Mouse (Mus musculus): ENCODE results near the gene St6galnac3. TPM values are rescaled to one million over a fixed set of nuclear protein-coding genes. Genes with fewer than 3 reads are reported as not detected.

St6galnac3 gene
- polyA plus RNA-seq, 1 experiment from 2014 or later: 23.7 TPM

- Histone ChIP-seq H3K4me2 (ENCODE audit: low read length) (no peak overlapping the region), H3K27ac (replicated peaks in 1 of 2; ENCODE audit: control insufficient read depth in 1 of 2, insufficient read depth in 1 of 2, low read depth in 2 of 2, low read length in 2 of 2) (no peak overlapping the region), H3K4me1 (ENCODE audit: control insufficient read depth in 2 of 2, insufficient read depth in 2 of 2, low read length in 2 of 2) (no peaks in the 10 kb centered on the region), H3K27me3 (ENCODE audit: control insufficient read depth, insufficient read depth, low read length) (no peaks in the 10 kb centered on the region), H3K9me3 (ENCODE audit: control insufficient read depth, low read length) (no peaks in the 10 kb centered on the region), H3K4me3 (ENCODE audit: control insufficient read depth in 1 of 2, insufficient read depth in 1 of 2, low read depth in 1 of 2, low read length in 2 of 2) (no peak overlapping the region), H3K9ac (ENCODE audit: low read length) (no peak overlapping the region), H3K36me3 (ENCODE audit: control insufficient read depth, insufficient read depth, low read length) (no peaks in the 10 kb centered on the region)
- 87% methylated on average over 7 of the region's 7 CpGs for WGBS
- ATAC-seq (ENCODE audit: insufficient number of reproducible peaks, insufficient read depth, low FRiP score, low read depth): no peak
Measured at GRCm38 (mm10) chr3:153302376-153302775, 422.6 kb downstream of the St6galnac3 start.

DNA sequence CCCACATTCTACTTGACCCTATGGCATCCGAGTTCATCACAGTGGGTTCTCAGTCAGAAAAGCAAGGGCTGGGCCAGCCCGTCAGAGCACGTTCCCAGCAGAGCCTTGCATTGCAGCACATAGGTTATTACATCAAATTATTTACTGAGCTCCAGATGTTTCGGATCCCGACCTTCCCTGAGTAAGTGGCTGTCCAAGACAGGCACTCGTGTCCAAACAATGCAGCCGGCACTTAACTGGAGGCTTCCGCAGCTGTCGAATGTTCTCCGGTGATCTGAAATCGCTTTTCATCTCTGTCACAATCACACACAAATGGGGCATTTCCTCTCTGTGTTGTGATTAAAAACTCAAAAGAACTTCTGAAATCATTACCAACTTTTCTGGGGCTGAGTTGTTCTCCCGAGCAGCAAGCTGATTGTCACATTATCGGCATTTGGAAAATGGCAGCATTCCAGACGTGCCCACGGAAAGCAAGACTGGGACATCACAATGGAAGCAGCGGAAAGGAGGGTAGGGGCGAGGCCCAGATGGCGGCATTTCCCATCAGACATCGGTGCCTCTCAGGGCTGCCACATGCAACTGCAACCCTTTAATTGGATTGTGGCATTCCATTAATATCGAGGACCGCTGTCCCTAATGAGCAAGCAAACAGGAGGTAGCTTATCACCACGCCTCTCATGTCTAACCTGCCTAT lies 428.5 kb downstream of the St6galnac3 start:
- H3K4me2 ChIP-seq (ENCODE audit: low read length): no peak overlapping the region; the same call in 1 of the 2 replicates
- H3K4me3 ChIP-seq (ENCODE audit: control insufficient read depth in 1 of 2, insufficient read depth in 1 of 2, low read depth in 1 of 2, low read length in 2 of 2): no peak overlapping the region
- WGBS: 73% methylated on average over 22 of the region's 22 CpGs
- no peak for ATAC-seq (ENCODE audit: insufficient number of reproducible peaks, insufficient read depth, low FRiP score, low read depth)
- no peaks in the 10 kb centered on the region for H3K36me3 ChIP-seq (ENCODE audit: control insufficient read depth, insufficient read depth, low read length)
- no peak overlapping the region for H3K9ac ChIP-seq (ENCODE audit: low read length)
- H3K27me3 ChIP-seq (ENCODE audit: control insufficient read depth, insufficient read depth, low read length): no peaks in the 10 kb centered on the region
- peaks cover 0 to 4% of the 10 kb centered on the region in 2 experiments; a peak in 3 of 4 replicates for H3K4me1 ChIP-seq (ENCODE audit: control insufficient read depth in 2 of 2, insufficient read depth in 2 of 2, low read length in 2 of 2)
- H3K9me3 ChIP-seq (ENCODE audit: control insufficient read depth, low read length): no peaks in the 10 kb centered on the region
- no peak overlapping the region for H3K27ac ChIP-seq (replicated peaks in 1 of 2; ENCODE audit: control insufficient read depth in 1 of 2, insufficient read depth in 1 of 2, low read depth in 2 of 2, low read length in 2 of 2)

DNA sequence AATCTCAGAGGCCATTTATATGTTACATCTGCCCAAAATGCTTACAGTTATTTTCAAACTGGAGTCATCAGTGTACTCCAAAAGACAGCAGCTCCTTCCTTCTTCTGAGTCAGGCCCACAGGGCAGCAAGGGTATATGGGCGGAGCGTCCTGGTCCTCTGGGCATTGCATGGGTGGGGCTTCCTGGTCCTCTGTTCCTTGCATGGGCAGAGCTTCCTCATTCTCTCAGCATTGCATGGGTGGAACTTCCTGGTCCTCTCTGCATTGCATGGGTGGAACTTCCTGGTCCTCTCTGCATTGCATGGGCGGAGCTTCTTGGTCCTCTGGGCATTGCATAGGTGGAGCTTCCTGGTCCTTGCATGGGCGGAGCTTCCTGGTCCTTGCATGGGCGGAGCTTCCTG lies 432.1 kb downstream of the St6galnac3 start:
- no peaks in the 10 kb centered on the region for H3K9me3 ChIP-seq (ENCODE audit: control insufficient read depth, low read length)
- no peaks in the 10 kb centered on the region for H3K36me3 ChIP-seq (ENCODE audit: control insufficient read depth, insufficient read depth, low read length)
- whole genome bisulfite sequencing: 86% methylated on average over 5 of the region's 5 CpGs
- ATAC-seq (ENCODE audit: insufficient number of reproducible peaks, insufficient read depth, low FRiP score, low read depth): no peak
- H3K9ac ChIP-seq (ENCODE audit: low read length): no peak overlapping the region
- no peak overlapping the region for H3K4me2 ChIP-seq (ENCODE audit: low read length)
- H3K4me3 ChIP-seq (ENCODE audit: control insufficient read depth in 1 of 2, insufficient read depth in 1 of 2, low read depth in 1 of 2, low read length in 2 of 2): no peak overlapping the region
- H3K27me3 ChIP-seq (ENCODE audit: control insufficient read depth, insufficient read depth, low read length): no peaks in the 10 kb centered on the region
- H3K27ac ChIP-seq (replicated peaks in 1 of 2; ENCODE audit: control insufficient read depth in 1 of 2, insufficient read depth in 1 of 2, low read depth in 2 of 2, low read length in 2 of 2): no peak overlapping the region
- peaks cover 0 to 4% of the 10 kb centered on the region in 2 experiments; a peak in 3 of 4 replicates for H3K4me1 ChIP-seq (ENCODE audit: control insufficient read depth in 2 of 2, insufficient read depth in 2 of 2, low read length in 2 of 2)

DNA sequence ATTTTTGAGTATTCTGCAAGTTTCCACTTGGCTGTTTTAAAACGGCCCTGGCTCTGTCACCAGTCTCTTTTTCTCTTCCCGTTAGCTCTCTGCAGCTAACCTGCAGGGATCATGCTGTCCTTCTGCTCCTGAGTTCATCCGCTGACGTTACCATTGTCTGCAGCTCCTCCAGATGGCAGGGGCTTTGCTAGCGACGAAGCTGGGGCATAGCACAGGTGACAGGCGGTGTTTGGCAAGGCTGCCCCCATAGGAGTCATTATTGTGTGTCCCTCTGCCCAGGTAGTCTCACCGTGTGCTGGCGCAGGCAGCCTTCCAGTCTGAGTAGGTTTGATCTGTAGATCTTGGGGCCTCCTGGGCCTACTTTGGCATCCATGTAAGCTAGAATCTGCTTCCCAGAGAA lies 432.6 kb downstream of the St6galnac3 start:
- Histone ChIP-seq H3K9ac (ENCODE audit: low read length) (no peak overlapping the region), H3K27me3 (ENCODE audit: control insufficient read depth, insufficient read depth, low read length) (no peaks in the 10 kb centered on the region), H3K4me2 (ENCODE audit: low read length) (no peak overlapping the region), H3K36me3 (ENCODE audit: control insufficient read depth, insufficient read depth, low read length) (no peaks in the 10 kb centered on the region), H3K4me3 (ENCODE audit: control insufficient read depth in 1 of 2, insufficient read depth in 1 of 2, low read depth in 1 of 2, low read length in 2 of 2) (no peak overlapping the region), H3K4me1 (ENCODE audit: control insufficient read depth in 2 of 2, insufficient read depth in 2 of 2, low read length in 2 of 2) (peaks cover 0 to 4% of the 10 kb centered on the region in 2 experiments; a peak in 3 of 4 replicates), H3K9me3 (ENCODE audit: control insufficient read depth, low read length) (no peaks in the 10 kb centered on the region), H3K27ac (replicated peaks in 1 of 2; ENCODE audit: control insufficient read depth in 1 of 2, insufficient read depth in 1 of 2, low read depth in 2 of 2, low read length in 2 of 2) (no peak overlapping the region)
- no peak for ATAC-seq (ENCODE audit: insufficient number of reproducible peaks, insufficient read depth, low FRiP score, low read depth)
- WGBS: 91% methylated on average over 9 of the region's 9 CpGs

DNA sequence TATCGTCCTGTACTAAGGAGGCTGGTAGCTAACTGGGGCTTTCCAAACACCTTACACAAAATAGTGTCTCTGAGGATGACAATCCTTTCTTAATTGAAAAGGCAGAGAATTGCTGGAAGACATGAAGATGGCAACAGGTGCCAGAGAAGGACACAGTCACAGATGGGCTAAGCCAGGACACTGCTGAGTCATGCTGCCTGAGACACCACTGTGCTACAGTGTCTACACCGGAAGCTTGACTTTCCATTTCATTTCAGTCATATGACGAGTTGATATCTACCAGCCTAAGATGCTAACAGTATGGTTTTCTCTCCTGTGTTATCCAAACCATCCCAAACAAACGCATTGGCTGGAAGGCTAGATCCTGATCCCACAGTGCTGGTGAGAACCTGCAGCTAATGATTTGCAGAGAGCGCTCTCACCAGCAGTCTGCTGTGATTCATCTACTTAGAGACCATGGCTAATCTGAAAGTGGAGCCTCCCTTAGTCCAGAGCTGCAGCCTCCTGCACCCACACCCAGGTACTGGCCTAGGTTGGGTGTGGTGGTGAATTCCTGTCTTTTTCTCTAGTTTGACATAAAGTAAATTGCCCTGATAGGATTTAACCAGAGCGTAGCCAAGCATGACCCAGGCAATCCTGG lies 433.4 kb downstream of the St6galnac3 start:
- no peaks in the 10 kb centered on the region for H3K36me3 ChIP-seq (ENCODE audit: control insufficient read depth, insufficient read depth, low read length)
- no peak overlapping the region for H3K4me2 ChIP-seq (ENCODE audit: low read length)
- H3K27me3 ChIP-seq (ENCODE audit: control insufficient read depth, insufficient read depth, low read length): no peaks in the 10 kb centered on the region
- no peak overlapping the region for H3K9ac ChIP-seq (ENCODE audit: low read length)
- WGBS: 87% methylated on average over 6 of the region's 6 CpGs
- H3K9me3 ChIP-seq (ENCODE audit: control insufficient read depth, low read length): no peaks in the 10 kb centered on the region
- no peak for ATAC-seq (ENCODE audit: insufficient number of reproducible peaks, insufficient read depth, low FRiP score, low read depth)
- H3K4me1 ChIP-seq (ENCODE audit: control insufficient read depth in 2 of 2, insufficient read depth in 2 of 2, low read length in 2 of 2): peaks cover 0 to 2% of the 10 kb centered on the region in 2 experiments; a peak in 2 of 4 replicates
- no peak overlapping the region for H3K4me3 ChIP-seq (ENCODE audit: control insufficient read depth in 1 of 2, insufficient read depth in 1 of 2, low read depth in 1 of 2, low read length in 2 of 2)
- no peak overlapping the region for H3K27ac ChIP-seq (replicated peaks in 1 of 2; ENCODE audit: control insufficient read depth in 1 of 2, insufficient read depth in 1 of 2, low read depth in 2 of 2, low read length in 2 of 2)

DNA sequence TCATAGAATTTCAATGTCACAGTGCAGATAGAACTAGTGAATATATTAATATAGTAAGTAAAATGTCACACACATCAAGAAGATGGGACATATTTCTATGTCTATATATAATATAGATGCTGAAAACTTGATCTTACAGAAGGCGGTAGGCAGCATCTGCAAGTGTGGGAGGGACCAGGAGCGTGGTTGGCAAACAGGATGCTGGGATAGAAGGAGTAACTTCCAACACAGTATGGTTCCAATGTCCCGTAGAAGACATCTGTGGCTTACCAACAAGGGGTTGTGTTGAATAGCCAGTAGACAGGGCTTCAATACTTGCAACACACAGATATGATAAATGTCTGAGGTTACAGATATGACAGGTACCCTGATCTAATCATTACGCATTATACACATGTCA lies 435.0 kb downstream of the St6galnac3 start:
- no peak for ATAC-seq (ENCODE audit: insufficient number of reproducible peaks, insufficient read depth, low FRiP score, low read depth)
- WGBS: 90% methylated on average over 4 of the region's 4 CpGs
- H3K36me3 ChIP-seq (ENCODE audit: control insufficient read depth, insufficient read depth, low read length): no peaks in the 10 kb centered on the region
- H3K9me3 ChIP-seq (ENCODE audit: control insufficient read depth, low read length): no peaks in the 10 kb centered on the region
- H3K27me3 ChIP-seq (ENCODE audit: control insufficient read depth, insufficient read depth, low read length): no peaks in the 10 kb centered on the region
- H3K4me1 ChIP-seq (ENCODE audit: control insufficient read depth in 2 of 2, insufficient read depth in 2 of 2, low read length in 2 of 2): no peaks in the 10 kb centered on the region; a peak in 1 of 4 replicates
- H3K4me2 ChIP-seq (ENCODE audit: low read length): no peak overlapping the region
- H3K9ac ChIP-seq (ENCODE audit: low read length): no peak overlapping the region
- H3K4me3 ChIP-seq (ENCODE audit: control insufficient read depth in 1 of 2, insufficient read depth in 1 of 2, low read depth in 1 of 2, low read length in 2 of 2): no peak overlapping the region
- no peak overlapping the region for H3K27ac ChIP-seq (replicated peaks in 1 of 2; ENCODE audit: control insufficient read depth in 1 of 2, insufficient read depth in 1 of 2, low read depth in 2 of 2, low read length in 2 of 2)

DNA sequence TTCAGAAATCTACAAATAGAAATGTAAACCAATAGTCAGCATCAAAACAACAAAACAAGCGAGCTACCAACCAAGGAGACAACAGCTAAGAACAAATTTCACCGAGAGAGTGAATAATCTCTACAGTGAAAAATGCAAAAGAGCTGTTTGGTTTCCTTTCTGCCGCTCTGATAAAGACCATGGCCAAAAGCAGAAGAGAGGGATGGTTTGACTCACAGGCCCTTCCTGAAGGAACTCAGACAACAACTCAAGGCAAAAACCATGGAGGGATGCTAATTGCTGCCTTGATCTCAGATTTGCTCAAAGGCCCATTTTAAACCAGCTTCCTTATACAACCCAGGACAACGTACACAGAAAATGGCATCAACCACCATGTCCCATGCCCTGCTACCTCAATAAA lies 437.4 kb downstream of the St6galnac3 start:
- H3K27ac ChIP-seq (replicated peaks in 1 of 2; ENCODE audit: control insufficient read depth in 1 of 2, insufficient read depth in 1 of 2, low read depth in 2 of 2, low read length in 2 of 2): no peak overlapping the region
- no peaks in the 10 kb centered on the region for H3K36me3 ChIP-seq (ENCODE audit: control insufficient read depth, insufficient read depth, low read length)
- no peaks in the 10 kb centered on the region for H3K9me3 ChIP-seq (ENCODE audit: control insufficient read depth, low read length)
- H3K9ac ChIP-seq (ENCODE audit: low read length): no peak overlapping the region
- H3K4me1 ChIP-seq (ENCODE audit: control insufficient read depth in 2 of 2, insufficient read depth in 2 of 2, low read length in 2 of 2): no peaks in the 10 kb centered on the region; a peak in 1 of 4 replicates
- H3K27me3 ChIP-seq (ENCODE audit: control insufficient read depth, insufficient read depth, low read length): no peaks in the 10 kb centered on the region
- H3K4me2 ChIP-seq (ENCODE audit: low read length): no peak overlapping the region
- no peak overlapping the region for H3K4me3 ChIP-seq (ENCODE audit: control insufficient read depth in 1 of 2, insufficient read depth in 1 of 2, low read depth in 1 of 2, low read length in 2 of 2)
- 82% methylated on average over 4 of the region's 4 CpGs for WGBS
- ATAC-seq (ENCODE audit: insufficient number of reproducible peaks, insufficient read depth, low FRiP score, low read depth): no peak

Measured in heart, embryonic 14.5 days (tissue).